Mouse (Mus musculus) kidney, embryonic 14.5 days (tissue): Measurements from ENCODE around the gene Fdxr. TPM values are rescaled to one million over a fixed set of nuclear protein-coding genes. Genes with fewer than 3 reads are reported as not detected.

ENCODE experiments used
- ATAC-seq: fragments of 200-750 bp; cut with Nextera tagmentation; 2 replicates; pipeline ENCODE4 v1.8.0; 2017; ENCODE audit warnings: moderate number of reproducible peaks, mild to moderate bottlenecking, moderate TSS enrichment, moderate library complexity; ENCODE audit not compliant: low FRiP score, low TSS enrichment
- H3K27ac ChIP-seq: fragments of 300-500 bp; sonication (generic); 2 replicates; pipeline ENCODE4 v1.5.1; 2014; ENCODE audit warnings: low read depth, mild to moderate bottlenecking, low read length, moderate library complexity, mixed read lengths
- H3K27me3 ChIP-seq: fragments of 300-500 bp; sonication (generic); 2 replicates; pipeline ENCODE4 v1.6.1; 2014; ENCODE audit warnings: mild to moderate bottlenecking, low read length; ENCODE audit not compliant: control insufficient read depth, insufficient read depth
- H3K36me3 ChIP-seq: fragments of 300-500 bp; sonication (generic); 2 replicates; pipeline ENCODE4 v1.6.1; 2014; ENCODE audit warnings: low read length, mixed read lengths; ENCODE audit not compliant: control insufficient read depth, insufficient read depth
- H3K4me1 ChIP-seq: fragments of 300-500 bp; sonication (generic); 2 replicates; pipeline ENCODE4 v1.6.1; 2014; ENCODE audit warnings: low read length, mixed read lengths; ENCODE audit not compliant: control insufficient read depth, insufficient read depth
- H3K4me2 ChIP-seq: fragments of 300-500 bp; sonication (generic); replicated peaks from 2 replicates; pipeline ENCODE4 v1.6.1; 2014; ENCODE audit warnings: low read depth, mild to moderate bottlenecking, low read length
- H3K4me3 ChIP-seq: fragments of 300-500 bp; sonication (generic); 2 replicates; pipeline ENCODE4 v1.5.1; 2014; ENCODE audit warnings: mild to moderate bottlenecking, low read length
- H3K9ac ChIP-seq: fragments of 300-500 bp; sonication (generic); 2 replicates; pipeline ENCODE4 v1.6.1; 2014; ENCODE audit warnings: low read depth, mild to moderate bottlenecking, low read length, moderate library complexity
- H3K9me3 ChIP-seq: fragments of 300-500 bp; sonication (generic); 2 replicates; pipeline ENCODE4 v1.6.1; 2016; ENCODE audit warnings: low read length; ENCODE audit not compliant: control insufficient read depth
- whole genome bisulfite sequencing: fragments of 180-500 bp; shearing (Covaris S2); extraction: QIAGEN DNeasy Blood & Tissue Kit; methylation state at CpG from one replicate; pipeline ENCODE4 v1.1.7; 2014; 5-methylcytosine and 5-hydroxymethylcytosine counted together
- polyA plus RNA-seq: library from polyadenylated mRNA; unstranded; fragments of >200 nt; fragmentation: Nextera tagmentation; extraction: Ambion mirVana; gene quantifications from 2 replicates; pipeline ENCODE4 v1.2.1, GENCODE M21; 2014

Fdxr gene
- polyA plus RNA-seq, 1 experiment from 2014 or later = 13.1 TPM

GRCm38 (mm10) chr11:115267958-115268357 is 8.9 kb downstream of the Fdxr start:
- Histone ChIP-seq H3K4me2 (no peak overlapping the region), H3K4me1 (peaks cover 13% of the 10 kb centered on the region; the same call in 1 of the 2 replicates), H3K36me3 (no peaks in the 10 kb centered on the region; the same call in 1 of the 2 replicates), H3K9me3 (no peaks in the 10 kb centered on the region), H3K9ac (no peak overlapping the region), H3K4me3 (no peak overlapping the region), H3K27ac (no peak overlapping the region), H3K27me3 (peaks cover 67% of the 10 kb centered on the region)
- 64% methylated on average over 11 of the region's 11 CpGs for WGBS
- ATAC-seq = no peak

DNA sequence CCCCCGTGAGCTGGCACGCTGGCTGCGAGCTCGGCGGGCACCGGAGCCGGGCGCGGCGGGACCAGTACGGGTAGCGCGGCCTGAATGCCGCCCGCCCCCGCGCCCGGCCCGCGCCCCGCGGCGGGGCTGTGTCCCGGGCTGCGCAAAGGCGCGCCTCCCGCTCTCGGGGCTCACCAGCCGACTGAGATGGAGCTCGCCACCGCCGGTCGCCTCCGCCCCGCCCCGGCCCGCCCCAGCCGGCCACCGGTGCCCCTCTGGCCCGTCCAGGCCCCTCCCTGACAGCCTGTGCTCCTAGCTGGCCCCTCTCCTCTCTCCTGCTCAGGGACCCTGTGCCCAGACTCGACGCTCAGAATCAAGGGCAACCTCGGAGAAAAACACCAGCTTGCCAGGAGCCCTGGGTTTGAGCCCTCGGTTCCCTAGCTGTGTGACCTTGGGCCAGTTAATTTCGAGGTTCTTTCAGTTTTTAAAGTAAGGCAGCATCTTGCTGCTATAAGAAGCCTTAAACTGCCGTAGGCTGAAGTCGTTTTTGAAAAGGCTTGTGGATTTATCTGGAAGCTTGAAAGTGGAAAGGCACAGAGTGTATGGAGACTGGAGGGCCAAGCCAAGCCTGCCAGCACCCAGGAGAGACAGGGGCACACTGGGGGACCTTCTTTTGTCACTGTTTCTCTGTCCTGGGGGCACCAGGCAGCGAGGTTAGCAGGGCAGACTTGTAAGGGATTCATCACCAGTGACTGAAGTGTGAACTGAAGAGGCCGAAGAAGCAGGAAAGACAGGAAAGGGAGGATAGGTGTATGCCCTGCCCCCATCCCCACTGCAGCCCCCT is 9.6 kb downstream of the Fdxr start, which contains the start of gene Grin2c:
Gene Grin2c (minus strand): TSS at position 183 of the 823 bp plus-strand sequence.
- Histone ChIP-seq H3K9ac (peak within 1 kb of the TSS; percentile 38; the same call in 1 of the 2 replicates), H3K4me3 (peak within 1 kb of the TSS; percentile 30), H3K27me3 (peaks cover 74% of the 10 kb centered on the region), H3K9me3 (no peaks in the 10 kb centered on the region), H3K27ac (no peak within 1 kb of the TSS), H3K4me2 (peak within 1 kb of the TSS; percentile 46), H3K4me1 (peaks cover 13% of the 10 kb centered on the region; the same call in 1 of the 2 replicates), H3K36me3 (no peaks in the 10 kb centered on the region; the same call in 1 of the 2 replicates)
- 8% methylated on average over 28 of the region's 50 CpGs for WGBS
- ATAC-seq = no peak

GRCm38 (mm10) chr11:115266400-115266778 is 10.5 kb downstream of the Fdxr start:
- H3K9me3 ChIP-seq = no peaks in the 10 kb centered on the region
- H3K4me1 ChIP-seq = peaks cover 13% of the 10 kb centered on the region; the same call in 1 of the 2 replicates
- 0% methylated on average over 22 of the region's 22 CpGs for WGBS
- no peaks in the 10 kb centered on the region for H3K36me3 ChIP-seq
- ATAC-seq = no peak
- H3K9ac ChIP-seq = no peak overlapping the region
- H3K4me2 ChIP-seq = peak overlapping the region; percentile 46
- H3K27me3 ChIP-seq = peaks cover 77% of the 10 kb centered on the region
- H3K4me3 ChIP-seq = peak overlapping the region; percentile 30
- H3K27ac ChIP-seq = no peak overlapping the region

DNA sequence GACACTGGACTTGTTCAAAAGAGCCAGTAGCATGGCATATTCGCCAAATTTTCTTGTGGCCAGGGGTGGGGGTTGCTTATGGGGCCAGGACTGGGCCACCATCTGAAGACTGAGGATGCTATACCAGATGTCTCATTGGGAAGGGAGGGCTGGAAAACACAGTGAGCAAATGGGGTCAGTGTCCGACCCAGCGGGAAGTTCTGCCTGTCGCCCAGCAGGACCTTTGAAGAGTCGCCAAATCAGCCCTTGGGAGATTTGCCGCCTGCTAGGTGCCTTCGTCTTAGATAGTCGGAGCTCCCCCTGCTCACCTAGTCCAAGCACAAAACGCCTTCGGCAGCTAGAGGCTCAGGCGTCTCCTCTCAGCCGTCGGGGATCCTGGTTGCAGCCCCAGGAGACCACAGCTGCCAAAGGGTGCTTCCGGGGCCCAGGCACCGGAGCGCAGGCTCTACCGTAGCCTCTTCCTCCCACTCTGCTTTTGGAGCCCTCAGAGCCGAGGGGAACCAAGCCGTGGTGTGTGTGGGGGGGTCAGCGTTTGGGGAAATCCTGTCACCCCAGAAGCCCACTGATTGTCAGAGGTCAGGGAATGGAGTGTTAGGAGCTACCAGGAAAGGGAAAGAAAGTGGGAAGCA is 11.0 kb downstream of the Fdxr start:
- Histone ChIP-seq H3K27ac (no peak overlapping the region), H3K4me1 (peaks cover 13% of the 10 kb centered on the region; the same call in 1 of the 2 replicates), H3K9ac (no peak overlapping the region), H3K27me3 (peaks cover 82% of the 10 kb centered on the region), H3K4me2 (no peak overlapping the region), H3K9me3 (no peaks in the 10 kb centered on the region), H3K36me3 (no peaks in the 10 kb centered on the region), H3K4me3 (no peak overlapping the region)
- ATAC-seq = no peak
- WGBS = 5% methylated on average over 20 of the region's 20 CpGs

DNA sequence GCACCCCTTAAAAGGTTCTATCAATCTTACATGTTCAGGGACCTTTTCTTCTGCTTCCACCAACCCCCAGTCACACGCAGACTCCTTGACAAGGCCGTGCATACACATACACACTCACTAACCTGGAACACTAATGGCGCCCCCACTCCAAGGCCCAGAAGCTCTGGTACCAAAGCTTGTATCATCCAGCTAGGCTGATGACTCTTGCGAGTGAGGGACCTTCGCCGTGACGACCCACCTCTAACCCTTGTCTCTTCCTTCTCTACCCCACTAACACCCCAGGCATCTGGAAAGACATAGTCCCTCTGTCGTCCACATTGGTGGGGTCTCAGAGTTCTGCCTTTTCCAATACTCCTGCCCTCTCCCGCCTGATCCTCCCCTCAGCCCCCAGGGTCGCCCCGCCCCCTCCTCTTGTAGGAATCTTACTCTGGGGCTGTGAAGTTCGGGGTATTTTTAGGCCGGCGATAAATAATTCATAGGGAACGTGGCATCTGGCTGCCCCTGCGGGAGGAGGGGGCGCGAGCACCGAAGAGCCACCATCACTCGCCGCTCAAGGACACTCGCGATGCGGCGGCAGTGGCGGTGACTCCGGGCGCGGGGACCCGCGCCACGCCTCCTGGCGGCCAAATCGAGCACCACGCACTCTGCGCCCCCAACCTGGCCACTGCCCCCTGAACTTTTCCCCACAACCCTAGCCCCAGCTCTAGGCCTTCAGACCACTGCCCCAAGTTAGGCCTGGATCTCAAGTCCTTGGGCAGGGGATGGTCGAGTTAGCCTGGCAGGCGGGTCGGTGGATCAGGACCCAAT is 11.8 kb downstream of the Fdxr start:
- no peak overlapping the region for H3K27ac ChIP-seq
- peak overlapping the region; percentile 22 for H3K4me3 ChIP-seq
- peaks cover 90% of the 10 kb centered on the region for H3K27me3 ChIP-seq
- peaks cover 10% of the 10 kb centered on the region; the same call in 1 of the 2 replicates for H3K4me1 ChIP-seq
- peak overlapping the region; percentile 42 for H3K4me2 ChIP-seq
- WGBS = 5% methylated on average over 39 of the region's 39 CpGs
- no peaks in the 10 kb centered on the region for H3K9me3 ChIP-seq
- no peak for ATAC-seq
- H3K9ac ChIP-seq = no peak overlapping the region
- H3K36me3 ChIP-seq = no peaks in the 10 kb centered on the region

DNA sequence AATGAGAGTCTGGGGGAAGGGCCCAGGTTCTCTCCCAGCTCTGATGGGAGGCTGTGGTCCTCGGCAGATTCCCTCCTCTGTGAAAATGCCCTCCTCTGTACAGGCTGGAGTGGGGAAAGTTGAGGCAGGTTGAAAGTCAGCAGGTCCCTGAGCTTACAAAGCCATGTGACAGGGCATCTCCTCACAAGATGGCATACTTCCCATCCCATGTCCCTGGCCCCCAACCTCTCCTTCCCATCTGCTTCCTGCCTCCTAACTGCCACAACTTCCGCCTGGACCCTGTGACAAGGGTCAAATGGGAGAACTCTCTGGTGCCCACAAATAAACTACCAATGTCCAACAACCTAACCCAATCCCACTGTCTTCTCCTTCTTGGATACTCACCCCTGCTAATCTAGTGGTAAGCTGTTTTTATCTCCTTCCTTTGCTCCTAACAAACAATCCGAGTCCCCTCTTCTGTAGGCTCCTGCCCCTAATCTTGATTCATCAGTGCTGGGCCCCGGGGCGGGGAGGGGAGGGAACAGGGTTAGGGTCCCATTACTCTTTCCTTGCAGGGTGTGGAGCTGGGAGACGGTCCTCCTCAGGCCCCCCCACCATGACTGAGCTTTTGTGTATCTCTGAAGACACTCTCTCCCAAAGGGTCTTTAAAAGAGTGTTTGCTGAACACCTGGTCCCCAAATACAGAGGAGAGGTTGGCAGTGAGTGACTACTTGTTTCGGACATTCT is 12.6 kb downstream of the Fdxr start:
- Histone ChIP-seq H3K4me2 (no peak overlapping the region), H3K36me3 (no peaks in the 10 kb centered on the region), H3K27ac (no peak overlapping the region), H3K27me3 (peaks cover 92% of the 10 kb centered on the region), H3K4me1 (peaks cover 10% of the 10 kb centered on the region; the same call in 1 of the 2 replicates), H3K4me3 (no peak overlapping the region), H3K9me3 (no peaks in the 10 kb centered on the region), H3K9ac (no peak overlapping the region)
- WGBS = 66% methylated on average over 7 of the region's 7 CpGs
- ATAC-seq = no peak

DNA sequence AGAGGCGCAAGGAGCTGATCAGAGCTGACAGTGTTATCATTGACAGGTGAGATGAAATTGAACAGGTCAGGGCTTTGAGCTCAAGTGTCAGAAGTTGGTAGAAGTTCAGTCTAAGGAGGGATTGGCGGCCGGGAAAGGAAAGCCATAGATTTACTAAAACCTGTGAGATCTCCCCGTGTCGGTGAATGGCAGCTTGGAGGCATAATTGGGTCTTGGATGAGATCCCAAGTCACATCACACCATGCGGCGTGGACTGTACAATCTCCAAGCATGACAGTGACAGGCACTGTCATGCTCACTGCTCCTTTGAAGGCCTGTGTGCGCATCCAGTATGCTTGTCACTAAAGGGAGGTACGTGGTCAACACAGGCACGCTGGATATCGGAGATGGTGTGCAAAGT is 13.9 kb downstream of the Fdxr start:
- Histone ChIP-seq H3K27me3 (peaks cover 92% of the 10 kb centered on the region), H3K4me2 (no peak overlapping the region), H3K4me1 (peaks cover 10% of the 10 kb centered on the region; the same call in 1 of the 2 replicates), H3K36me3 (no peaks in the 10 kb centered on the region), H3K9ac (no peak overlapping the region), H3K9me3 (no peaks in the 10 kb centered on the region), H3K4me3 (no peak overlapping the region), H3K27ac (no peak overlapping the region)
- WGBS = 79% methylated on average over 11 of the region's 11 CpGs
- no peak for ATAC-seq

DNA sequence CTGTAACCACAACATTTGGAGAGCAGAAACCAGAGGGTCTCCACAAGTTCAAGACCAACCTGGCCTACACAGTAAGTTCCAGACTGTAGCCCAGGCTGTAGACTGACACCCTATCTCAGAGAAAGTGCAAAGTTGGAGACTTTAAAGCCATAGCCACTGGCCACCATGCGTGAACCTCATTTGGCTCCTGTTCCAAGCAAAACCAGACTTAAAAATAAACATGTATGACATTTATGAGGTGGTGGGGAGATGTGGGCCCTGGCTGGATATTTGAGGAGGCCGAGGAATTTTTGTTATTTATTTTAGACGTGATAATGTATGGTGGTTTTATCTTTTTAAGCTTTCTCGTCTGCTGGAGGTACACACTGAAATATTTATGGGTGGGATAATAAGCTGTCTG is 17.7 kb downstream of the Fdxr start:
- H3K36me3 ChIP-seq = no peaks in the 10 kb centered on the region
- no peaks in the 10 kb centered on the region for H3K4me1 ChIP-seq
- no peak overlapping the region for H3K4me3 ChIP-seq
- no peaks in the 10 kb centered on the region for H3K9me3 ChIP-seq
- H3K27me3 ChIP-seq = peaks cover 85% of the 10 kb centered on the region
- no peak for ATAC-seq
- no peak overlapping the region for H3K9ac ChIP-seq
- H3K4me2 ChIP-seq = no peak overlapping the region
- H3K27ac ChIP-seq = no peak overlapping the region
- WGBS = 37% methylated on average over 4 of the region's 4 CpGs
